Mouse (Mus musculus) ES-Bruce4 (cell line): ENCODE results near the gene Mmaa.

ENCODE experiments used
- CTCF ChIP-seq: IDR thresholded peaks from one replicate; pipeline ENCODE4 v1.8.1; 2011; ENCODE audit warnings: low read depth, low read length
- EP300 ChIP-seq: IDR thresholded peaks from 2 replicates; pipeline ENCODE4 v1.6.1; 2011; ENCODE audit warnings: low read depth, low read length; ENCODE audit not compliant: insufficient read depth
- POLR2A ChIP-seq: IDR thresholded peaks from one replicate; pipeline ENCODE4 v1.8.1; 2011; ENCODE audit warnings: low read length; ENCODE audit not compliant: insufficient read depth

DNA sequence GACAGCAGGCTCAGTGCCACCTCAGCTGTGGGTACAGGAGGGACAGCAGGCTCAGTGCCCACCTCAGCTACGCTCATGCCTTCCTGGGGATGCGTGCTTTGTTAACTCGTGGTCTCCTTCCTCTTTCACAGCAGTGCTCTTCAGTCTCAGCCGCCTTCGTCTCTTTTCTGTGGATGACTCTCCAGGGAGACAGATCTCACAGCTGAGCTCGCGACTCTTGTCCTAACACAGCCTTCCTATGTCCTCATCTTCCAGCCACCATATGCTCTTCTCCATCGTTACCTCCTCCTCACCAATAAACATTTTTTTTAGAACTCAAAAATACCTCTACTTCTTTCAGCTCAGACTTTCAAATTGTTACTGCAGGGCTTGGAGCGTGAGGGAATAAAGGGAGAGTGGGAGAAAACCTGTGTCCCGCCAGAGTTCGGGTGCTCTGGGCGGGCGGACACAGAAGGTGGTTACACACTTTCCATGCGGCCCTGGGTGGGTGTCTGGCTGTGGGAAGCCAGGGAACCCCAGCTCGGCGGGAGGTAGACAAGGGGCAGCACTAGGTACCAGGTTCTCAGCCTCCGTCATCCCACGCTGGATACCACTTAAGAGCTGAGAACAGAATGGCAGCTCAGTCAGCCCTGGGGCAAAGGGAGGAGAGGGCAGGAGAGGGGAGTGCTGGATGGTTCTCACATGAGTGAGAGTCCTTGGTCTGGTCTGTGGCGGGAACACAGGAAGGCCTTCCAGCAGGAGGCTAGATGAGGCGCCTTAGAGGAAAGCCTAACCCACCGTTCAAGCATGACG lies 37.6 kb upstream of the Mmaa start:
- TF ChIP-seq POLR2A (no peak), CTCF (no peak), EP300 (no peak)
